Mouse (Mus musculus) adrenal gland, postnatal 4 days (tissue): Measurements from ENCODE around the gene Gdpd3. TPM values are rescaled to one million over a fixed set of nuclear protein-coding genes. Genes with fewer than 3 reads are reported as not detected.

Experiments used
- DNase-seq, 2 experiments: peaks; one replicate each; pipeline ENCODE4 v3.0.0; 2021 to 2022; ENCODE audit warnings: low spot score in 2 of 2, mixed read lengths in 2 of 2
- total RNA-seq, 2 experiments: library from RNA; stranded (reverse); gene quantifications; 2 replicates each; pipeline ENCODE4 v1.2.3; 2021

Gdpd3 gene
- total RNA-seq, 2 experiments from 2014 or later = 9.3 to 9.5 TPM

GRCm38 (mm10) chr7:126786142-126786541 lies 20.0 kb downstream of the Gdpd3 start:
- DNase-seq = no peak

GRCm38 (mm10) chr7:126789141-126789540 lies 23.0 kb downstream of the Gdpd3 start:
- no peak for DNase-seq

- DNase-seq = peak; percentile 86 to 93
These were observed 26.0 kb downstream of the Gdpd3 start, which contains the start of gene Ppp4c for GRCm38 (mm10) chr7:126791851-126792720. TSS of gene Ppp4c (minus strand) at chr7:126792496.

GRCm38 (mm10) chr7:126792721-126793443 lies 26.7 kb downstream of the Gdpd3 start:
- DNase-seq = no peak

- no peak for DNase-seq
These were observed 27.5 kb downstream of the Gdpd3 start for GRCm38 (mm10) chr7:126793456-126794270.

GRCm38 (mm10) chr7:126794271-126794605 lies 28.1 kb downstream of the Gdpd3 start:
- DNase-seq = no peak

GRCm38 (mm10) chr7:126795387-126796317 lies 29.5 kb downstream of the Gdpd3 start:
- DNase-seq = no peak

GRCm38 (mm10) chr7:126796350-126796932 lies 30.3 kb downstream of the Gdpd3 start:
- no peak for DNase-seq

GRCm38 (mm10) chr7:126797411-126798126 lies 31.4 kb downstream of the Gdpd3 start, which contains the start of gene Fam57b:
TSS of gene Fam57b (plus strand) at chr7:126797668.
- peak in 1 of 2 experiments; percentile 52 for DNase-seq

- no peak for DNase-seq
These were observed 32.3 kb downstream of the Gdpd3 start for GRCm38 (mm10) chr7:126798127-126799049.

DNA sequence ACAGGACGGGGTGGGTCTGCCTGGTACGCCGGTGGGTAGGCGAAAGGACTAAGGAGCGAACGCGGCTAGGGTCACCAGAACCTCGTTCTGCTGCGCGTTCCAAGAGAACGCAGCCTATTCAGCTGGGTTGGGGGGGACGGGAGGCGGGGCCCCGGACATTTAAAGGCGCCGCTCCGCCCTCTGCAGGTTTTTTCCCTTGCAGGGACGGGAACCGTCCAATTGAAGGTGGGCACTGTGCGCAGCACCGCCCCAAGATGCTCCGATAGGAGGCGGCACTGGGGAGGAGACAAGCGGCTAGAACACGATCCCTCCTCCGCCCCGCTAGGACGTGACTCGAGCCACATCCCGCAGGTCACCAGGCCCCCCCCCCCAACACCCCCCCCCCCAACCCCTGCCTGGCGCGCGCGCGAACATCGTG lies 32.9 kb downstream of the Gdpd3 start:
- DNase-seq = peak; percentile 91 to 95

GRCm38 (mm10) chr7:126799468-126800268 lies 33.5 kb downstream of the Gdpd3 start:
- DNase-seq = no peak

GRCm38 (mm10) chr7:126800269-126801056 lies 34.3 kb downstream of the Gdpd3 start:
- no peak for DNase-seq

- no peak for DNase-seq
These were observed 34.9 kb downstream of the Gdpd3 start for GRCm38 (mm10) chr7:126801057-126801422.

GRCm38 (mm10) chr7:126802134-126802889 lies 36.2 kb downstream of the Gdpd3 start:
- DNase-seq = no peak

GRCm38 (mm10) chr7:126803181-126803580 lies 37.0 kb downstream of the Gdpd3 start:
- DNase-seq = no peak
